Mouse (Mus musculus): ENCODE data around the gene Pigc.

GRCm38 (mm10) chr1:162004518-162004780 is 35.5 kb downstream of the Pigc start:
- TF ChIP-seq POLR2A (IDR thresholded peaks at IDR 0.05; ENCODE audit: borderline replicate concordance, low read depth, low read length) (no peak), CTCF (IDR thresholded peaks at IDR 0.05; ENCODE audit: low read depth, low read length) (no peak)
